Mouse (Mus musculus) c-Kit-positive CD71-positive TER-119-negative erythroid progenitor cells, embryonic 14.5 days (primary cell): ENCODE measurements at regions not wholly inside any gene's neighbourhood (a gene's known extent, or its start where the extent isn't known, plus 50 kb on each side); places are given as distances from the start of the nearest gene placed in this dataset.

Source experiments
- DNase-seq: peaks from one replicate; pipeline ENCODE4 v3.0.0-alpha.2; 2013; ENCODE audit warnings: low read depth

GRCm38 (mm10) chr4:75741585-75741984 lies 463.5 kb upstream of the Dmac1 start:
- DNase-seq = no peak

- no peak for DNase-seq
Measured at GRCm38 (mm10) chr4:75730798-75731400, 452.8 kb upstream of the Dmac1 start.

GRCm38 (mm10) chr4:75714652-75715051 lies 436.5 kb upstream of the Dmac1 start:
- no peak for DNase-seq

DNA sequence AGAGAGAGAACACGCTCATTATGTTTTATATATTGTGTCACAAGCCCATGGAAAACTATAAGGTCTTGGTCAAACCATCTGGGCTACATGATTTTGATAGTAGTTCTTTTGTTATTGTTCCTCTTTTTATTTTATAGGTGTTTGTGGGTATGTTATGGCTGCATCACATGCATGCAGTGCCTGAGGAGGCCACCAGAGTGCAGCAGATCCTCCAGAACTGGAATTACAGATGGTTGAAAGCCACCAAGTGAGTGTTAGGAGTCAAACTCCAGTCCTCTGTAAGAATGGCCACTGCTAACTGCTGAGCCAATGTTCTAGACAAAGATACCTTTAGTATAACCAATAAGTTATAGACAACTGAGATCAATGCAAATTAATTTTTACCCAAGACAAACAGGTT lies 435.9 kb upstream of the Dmac1 start:
- no peak for DNase-seq

GRCm38 (mm10) chr4:75700780-75701378 lies 422.8 kb upstream of the Dmac1 start:
- no peak for DNase-seq

DNA sequence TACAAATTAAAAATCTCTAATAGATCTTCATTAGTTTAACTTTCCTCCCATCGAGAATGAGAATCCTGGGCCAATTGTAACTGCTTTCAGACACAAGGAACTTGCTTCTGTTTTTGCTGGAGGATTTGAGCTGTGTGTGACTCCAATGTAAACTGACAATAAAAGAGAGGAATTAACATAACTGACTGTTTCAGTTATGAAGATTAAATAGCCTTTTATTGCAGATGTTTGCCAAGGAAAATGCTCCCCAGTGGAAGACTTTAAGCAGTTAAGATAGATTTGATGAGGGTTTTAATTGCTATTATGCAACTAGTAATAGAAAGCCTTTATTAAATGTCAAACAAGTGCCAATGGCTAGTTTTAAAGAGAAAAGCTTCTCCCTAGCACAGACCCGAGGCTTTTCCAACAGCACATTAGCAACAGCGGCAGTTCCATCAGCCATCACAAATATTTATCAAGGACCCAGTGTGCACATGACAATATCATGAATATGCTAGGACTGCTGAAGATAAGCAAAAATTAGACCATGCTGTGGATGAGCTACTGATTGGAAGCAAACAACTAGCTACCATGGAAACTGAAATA lies 398.6 kb upstream of the Dmac1 start:
- no peak for DNase-seq

GRCm38 (mm10) chr4:75641046-75641445 lies 362.9 kb upstream of the Dmac1 start:
- DNase-seq = no peak

GRCm38 (mm10) chr4:75636627-75637026 lies 358.5 kb upstream of the Dmac1 start:
- DNase-seq = no peak

DNA sequence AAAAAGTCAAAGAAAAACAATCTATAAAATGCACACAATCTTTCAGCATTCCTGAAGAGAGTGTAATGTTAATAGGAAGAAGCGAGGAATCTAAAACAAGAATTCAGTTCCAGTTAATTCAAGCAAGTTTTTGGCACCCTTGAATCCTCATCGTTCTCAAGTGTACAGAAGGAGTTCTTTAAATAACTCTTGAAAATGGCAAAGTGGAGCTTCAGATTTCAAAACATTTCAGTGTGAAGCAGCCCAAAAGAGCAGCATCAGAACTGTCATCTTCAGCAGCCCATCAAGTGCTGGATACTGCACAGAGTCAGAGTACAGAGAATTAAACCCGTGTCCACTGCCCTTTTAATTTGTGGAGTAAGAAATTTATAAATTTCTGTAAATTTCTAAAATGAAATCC lies 311.8 kb upstream of the Dmac1 start:
- no peak for DNase-seq

- no peak for DNase-seq
Measured at GRCm38 (mm10) chr4:75588095-75588875, 310.2 kb upstream of the Dmac1 start.

GRCm38 (mm10) chr4:75579865-75580264 lies 301.8 kb upstream of the Dmac1 start:
- DNase-seq = no peak

GRCm38 (mm10) chr4:75572603-75573002 lies 294.5 kb upstream of the Dmac1 start:
- DNase-seq = no peak

- no peak for DNase-seq
Measured at GRCm38 (mm10) chr4:75567630-75568029, 289.5 kb upstream of the Dmac1 start.

DNA sequence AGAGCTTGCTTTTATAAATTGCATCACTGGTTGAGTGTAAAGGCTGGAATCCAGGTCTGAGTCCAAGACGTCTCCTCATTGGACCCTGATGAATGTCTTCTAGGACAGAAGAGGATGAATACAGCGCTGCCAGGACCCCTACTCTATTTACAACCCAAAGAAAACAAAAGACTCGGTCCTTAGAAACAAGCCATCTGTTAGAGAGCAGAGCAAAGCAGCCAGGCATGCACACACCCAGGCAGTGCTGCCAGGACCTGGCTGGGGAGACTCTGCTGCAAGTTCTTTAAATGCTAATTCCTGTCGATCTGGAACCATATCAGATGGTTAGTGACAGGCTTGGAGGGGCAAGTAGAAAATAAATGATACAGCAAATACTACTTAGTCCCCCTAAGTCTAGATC lies 284.4 kb upstream of the Dmac1 start:
- no peak for DNase-seq

DNA sequence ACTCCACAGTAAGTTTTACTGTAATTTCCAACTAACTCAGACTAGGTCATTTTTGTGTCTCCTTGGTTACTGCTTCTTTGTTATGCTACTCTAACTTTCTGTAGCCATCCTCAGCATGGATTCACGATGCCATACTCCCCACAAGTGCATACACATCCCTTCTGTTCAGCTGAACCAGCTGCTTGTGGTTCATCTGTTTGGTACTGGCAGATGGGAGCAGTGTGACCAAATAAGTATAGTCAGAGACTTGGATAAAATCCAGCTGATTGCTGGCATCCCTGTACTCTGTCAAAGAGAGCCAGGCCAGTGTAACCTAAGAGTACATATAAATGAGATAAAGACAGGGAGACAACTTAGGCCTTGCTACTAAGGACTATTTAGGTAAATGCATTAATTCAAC lies 283.7 kb upstream of the Dmac1 start:
- no peak for DNase-seq

DNA sequence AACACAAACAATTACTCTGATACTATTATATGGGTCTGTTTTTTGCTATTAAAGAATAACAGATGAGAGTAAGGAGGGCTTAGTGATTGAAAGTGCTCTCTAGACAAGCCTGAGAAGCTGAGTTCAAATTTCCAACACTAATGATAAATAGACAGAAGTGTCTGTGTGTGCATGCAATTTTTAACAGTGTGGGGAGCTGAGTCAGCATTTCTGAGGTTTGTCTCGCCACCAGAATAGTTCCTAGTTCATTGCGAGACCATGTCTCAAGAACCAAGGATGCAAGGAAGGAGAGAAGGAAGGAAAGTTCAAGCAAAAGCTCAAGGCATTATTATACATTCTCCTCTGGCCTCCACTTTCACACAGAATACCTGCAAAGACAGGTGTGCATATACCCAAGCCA lies 259.7 kb upstream of the Dmac1 start:
- no peak for DNase-seq

DNA sequence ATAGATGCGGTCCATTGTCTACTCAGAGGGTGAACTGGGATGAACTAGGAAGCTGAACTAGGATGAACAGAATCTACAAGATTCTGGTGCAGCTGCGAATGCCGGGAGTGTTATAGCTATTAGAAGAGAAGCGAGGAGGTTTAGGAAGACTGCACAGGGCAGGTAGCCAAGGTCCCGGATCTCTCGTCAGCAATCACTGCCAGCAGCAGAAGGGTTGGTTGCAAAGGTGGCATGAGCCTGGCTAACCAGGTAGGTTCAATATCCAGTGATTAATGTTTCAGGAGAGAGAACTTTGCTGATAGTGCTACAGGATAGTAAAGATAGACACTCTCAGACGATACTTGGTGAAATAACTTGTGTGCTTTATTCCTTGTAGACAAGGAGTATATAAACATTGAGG lies 257.0 kb upstream of the Dmac1 start:
- DNase-seq = no peak

DNA sequence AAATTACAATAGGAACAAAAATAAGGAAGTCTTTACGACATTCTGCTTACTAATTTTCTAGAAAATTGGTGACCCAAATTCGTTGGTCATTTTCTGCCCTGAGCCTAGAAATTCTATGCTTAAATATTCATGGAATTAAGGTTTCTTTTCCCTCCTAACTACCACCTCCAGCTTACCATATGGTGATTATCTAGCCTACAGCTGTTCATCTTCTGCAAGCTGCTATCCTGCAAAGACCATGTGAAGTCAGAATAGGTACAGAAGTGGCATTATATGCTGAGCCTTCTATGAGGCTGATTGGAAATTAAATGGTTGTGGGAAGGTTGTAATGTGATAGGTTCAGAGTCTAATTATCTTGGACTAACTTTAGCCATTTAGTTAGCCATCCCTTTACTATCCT lies 251.5 kb upstream of the Dmac1 start:
- DNase-seq = no peak

- no peak for DNase-seq
Measured at GRCm38 (mm10) chr4:75517459-75518158, 239.5 kb upstream of the Dmac1 start.
